In genomic region chr8:44962572-44963231, GRCm38 (mm10) we compare ENCODE assay signal across 19 mouse cellular contexts. TPM values are rescaled to one million over a fixed set of nuclear protein-coding genes. Genes with fewer than 3 reads are reported as not detected.
A peak's percentile ranks its signal among the peaks of the same experiment; 100 is the strongest.
DNase-seq lines count a peak whose midpoint lies in the region; ATAC-seq lines count a peak whose summit lies in the region.
"Had no signal": no experiment of that assay in that cellular context is flagged by ENCODE, and none has a peak within 500 bp of the region (broad histone marks: within the 10 kb centered on the region; RNA-seq: fewer than 3 reads in every experiment).

No protein-coding gene starts in this region.

- H3K36me3 ChIP-seq in heart, embryonic 13.5 days: peaks cover 46% of the 10 kb centered on the region
- H3K36me3 ChIP-seq in liver, embryonic 16.5 days (ENCODE audit: control insufficient read depth, insufficient read depth): no peaks in the 10 kb centered on the region
- H3K36me3 ChIP-seq in forebrain, embryonic 12.5 days (replicated peaks): peaks cover 6% of the 10 kb centered on the region; the same call in 1 of the 2 replicates

- 77% methylated on average over 12 of the region's 12 CpGs for WGBS in heart, embryonic 13.5 days
- WGBS in liver, embryonic 16.5 days (ENCODE audit: insufficient replicate concordance): 67% methylated on average over 12 of the region's 12 CpGs
- 63% methylated on average over 12 of the region's 12 CpGs for WGBS in forebrain, embryonic 12.5 days

- H3K9ac ChIP-seq in heart, embryonic 13.5 days: no peak overlapping the region
- H3K9ac ChIP-seq in liver, embryonic 16.5 days (ENCODE audit: low read depth, low read length): no peak overlapping the region
- H3K9ac ChIP-seq in forebrain, embryonic 12.5 days: no peak overlapping the region
- H3K9ac ChIP-seq: forebrain, postnatal 0 days; limb, embryonic 12.5 days had no signal

- ATAC-seq in heart, embryonic 13.5 days (ENCODE audit: extremely low read depth, insufficient number of reproducible peaks, low FRiP score, low TSS enrichment): no peak
- ATAC-seq in liver, embryonic 16.5 days (ENCODE audit: low read depth): peak; percentile 53; the same call in 1 of the 2 replicates
- ATAC-seq in forebrain, embryonic 12.5 days (ENCODE audit: low FRiP score): no peak
- ATAC-seq: forebrain, postnatal 0 days; inflammation-experienced regulatory T-cells, adult 6 months had no signal

- H3K4me3 ChIP-seq in heart, embryonic 13.5 days: no peak overlapping the region
- no peak overlapping the region for H3K4me3 ChIP-seq in liver, embryonic 16.5 days (ENCODE audit: low read depth, low read length)
- no peak overlapping the region for H3K4me3 ChIP-seq in forebrain, embryonic 12.5 days (replicated peaks)
- H3K4me3 ChIP-seq: erythroblast, embryonic 14.5 days; gastrocnemius, adult 2 months; left cerebral cortex, adult 2 months; limb, embryonic 12.5 days had no signal

- H3K9me3 ChIP-seq in heart, embryonic 13.5 days: no peaks in the 10 kb centered on the region
- no peaks in the 10 kb centered on the region for H3K9me3 ChIP-seq in liver, embryonic 16.5 days (replicated peaks; ENCODE audit: control insufficient read depth, low read length)
- no peaks in the 10 kb centered on the region for H3K9me3 ChIP-seq in forebrain, embryonic 12.5 days
- H3K9me3 ChIP-seq: limb, embryonic 12.5 days had no signal

- H3K4me1 ChIP-seq in heart, embryonic 13.5 days: peaks cover 70% of the 10 kb centered on the region
- no peaks in the 10 kb centered on the region for H3K4me1 ChIP-seq in liver, embryonic 16.5 days (ENCODE audit: control insufficient read depth, low read depth, low read length)
- peaks cover 50% of the 10 kb centered on the region for H3K4me1 ChIP-seq in forebrain, embryonic 12.5 days

- no peaks in the 10 kb centered on the region for H3K27me3 ChIP-seq in heart, embryonic 13.5 days (replicated peaks)
- no peaks in the 10 kb centered on the region for H3K27me3 ChIP-seq in liver, embryonic 16.5 days (ENCODE audit: control insufficient read depth, insufficient read depth, low read depth, low read length)
- H3K27me3 ChIP-seq in forebrain, embryonic 12.5 days: no peaks in the 10 kb centered on the region
- H3K27me3 ChIP-seq: limb, embryonic 12.5 days had no signal

- no peak overlapping the region for H3K4me2 ChIP-seq in heart, embryonic 13.5 days
- no peak overlapping the region for H3K4me2 ChIP-seq in liver, embryonic 16.5 days (ENCODE audit: low read depth, low read length)
- no peak overlapping the region for H3K4me2 ChIP-seq in forebrain, embryonic 12.5 days
- H3K4me2 ChIP-seq: limb, embryonic 12.5 days had no signal

- peak overlapping the region; percentile 85 for H3K27ac ChIP-seq in heart, embryonic 13.5 days (replicated peaks)
- H3K27ac ChIP-seq in liver, embryonic 16.5 days (ENCODE audit: low read length): no peak overlapping the region
- no peak overlapping the region for H3K27ac ChIP-seq in forebrain, embryonic 12.5 days
- H3K27ac ChIP-seq: gastrocnemius, adult 2 months; left cerebral cortex, adult 2 months; limb, embryonic 12.5 days had no signal

- no peak for DNase-seq in heart, postnatal 25 days (ENCODE audit: low spot score)
- DNase-seq in liver: no peak
- peak; percentile 33 to 37 for DNase-seq in adrenal gland, postnatal 36 days
- DNase-seq in yolk sac, embryonic 10.5 days (ENCODE audit: low spot score): peak; percentile 34
- DNase-seq: cerebellum, adult 2 months; forebrain, postnatal 0 days; gastrocnemius, adult 2 months; kidney, postnatal 10 days; lung, adult 2 months; lung, postnatal 36 days had no signal

- intact Hi-C loops in heart, postnatal 25 days (cut with DNase I): no loop called here

RNA-seq across cellular contexts. Expression of gene Fat1, which starts 27.5 kb away (rescaled TPM):
- polyA plus RNA-seq in heart, embryonic 13.5 days (2015; fragmentation: Nextera tagmentation; extraction: Ambion mirVana): 10.7 and 11.8 TPM in 2 replicates
- total RNA-seq in heart, postnatal 25 days (2021): 10 to 100 TPM; 18.8 to 19.0 TPM
- 0.71 and 0.76 TPM in 2 replicates for polyA plus RNA-seq in liver, embryonic 16.5 days (2015; fragmentation: Nextera tagmentation; extraction: Ambion mirVana)
- 100 to 1,000 TPM in 1 of 2 experiments, 10 to 100 TPM in 1; 79.2 to 110 TPM for total RNA-seq in adrenal gland, postnatal 36 days (2021)
- polyA plus RNA-seq in forebrain, embryonic 12.5 days (2016; fragmentation: Nextera tagmentation; extraction: Ambion mirVana): 22.2 and 22.7 TPM in 2 replicates
- total RNA-seq: common myeloid progenitor, adult 5-6 weeks; granulocyte monocyte progenitor cell, adult 5-6 weeks had no signal
- polyA plus RNA-seq: inflammation-experienced regulatory T-cells, adult 6 months had no signal

Comparison
In these comparisons a context has a peak if more than half of its experiments do, and no peak if none do; other contexts are left out.
1. DNase-seq: peak in adrenal gland, postnatal 36 days (2 of 2) and yolk sac, embryonic 10.5 days (single experiment); none in heart, postnatal 25 days (single experiment) and liver (single experiment).